Mouse (Mus musculus) left cerebral cortex, postnatal 10 days (tissue): ENCODE measurements around the gene Ubash3b. TPM values are rescaled to one million over a fixed set of nuclear protein-coding genes. Genes with fewer than 3 reads are reported as not detected.

ENCODE experiments used
- DNase-seq, 2 experiments: peaks; one replicate each; pipeline ENCODE4 v3.0.0; 2021 to 2022; ENCODE audit warnings: low spot score in 2 of 2, mixed read lengths in 1 of 2; ENCODE audit errors: extremely low spot score in 1 of 2
- intact Hi-C: fragments of 180-260 bp; cut with DNase I; formaldehyde crosslinking; loops from one replicate; pipeline ENCODE4 v1.15.1; 2025
- total RNA-seq, 2 experiments: library from RNA; stranded (reverse); gene quantifications; 2 replicates each; pipeline ENCODE4 v1.2.3; 2021

Ubash3b gene
- total RNA-seq, 2 experiments from 2014 or later: 30.4 to 31.7 TPM

DNA sequence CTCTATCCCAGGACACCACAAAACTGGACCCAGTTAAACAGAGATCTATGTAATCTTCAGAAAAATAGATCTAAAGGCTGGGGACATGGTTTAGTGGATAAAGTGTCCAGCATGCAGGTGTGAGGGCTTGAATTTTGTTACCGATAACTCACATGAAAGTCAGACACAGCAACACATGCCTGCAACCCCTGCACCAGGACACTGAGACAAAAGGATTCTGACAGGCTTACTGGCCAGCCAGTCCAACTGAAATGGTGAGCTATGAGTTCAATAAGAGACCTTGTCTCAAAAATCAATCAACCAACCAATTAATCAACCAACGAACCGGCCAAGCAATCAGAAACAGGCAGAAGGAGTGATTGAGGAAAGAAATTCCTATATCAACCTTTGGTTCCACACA, 177.7 kb downstream of the Ubash3b start:
- DNase-seq: no peak
- intact Hi-C loops: no loop called here

DNA sequence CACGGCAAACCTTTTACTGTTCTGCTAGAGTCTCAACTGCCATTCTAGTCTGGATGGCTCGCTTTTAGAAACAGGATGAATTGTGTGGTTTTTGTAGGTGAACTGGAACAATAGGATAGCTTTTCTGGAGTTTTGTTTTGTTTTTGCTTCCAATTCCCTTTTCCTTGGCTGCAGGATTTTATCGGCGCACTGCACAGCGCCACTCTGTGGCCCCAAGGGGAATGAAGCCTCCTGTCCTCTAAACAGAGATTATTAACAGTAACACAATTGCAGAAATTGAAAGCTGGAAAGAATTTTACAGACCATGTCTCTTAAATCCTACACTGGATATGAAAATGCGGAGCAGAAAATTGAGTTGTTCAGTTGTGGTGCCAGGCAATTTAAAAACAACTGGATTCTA, 179.0 kb downstream of the Ubash3b start:
- DNase-seq: no peak
- intact Hi-C loops: loop anchor here (1.0 kb wide), 1 partner anchor 148 kb away; no protein-coding TSS in a partner anchor

DNA sequence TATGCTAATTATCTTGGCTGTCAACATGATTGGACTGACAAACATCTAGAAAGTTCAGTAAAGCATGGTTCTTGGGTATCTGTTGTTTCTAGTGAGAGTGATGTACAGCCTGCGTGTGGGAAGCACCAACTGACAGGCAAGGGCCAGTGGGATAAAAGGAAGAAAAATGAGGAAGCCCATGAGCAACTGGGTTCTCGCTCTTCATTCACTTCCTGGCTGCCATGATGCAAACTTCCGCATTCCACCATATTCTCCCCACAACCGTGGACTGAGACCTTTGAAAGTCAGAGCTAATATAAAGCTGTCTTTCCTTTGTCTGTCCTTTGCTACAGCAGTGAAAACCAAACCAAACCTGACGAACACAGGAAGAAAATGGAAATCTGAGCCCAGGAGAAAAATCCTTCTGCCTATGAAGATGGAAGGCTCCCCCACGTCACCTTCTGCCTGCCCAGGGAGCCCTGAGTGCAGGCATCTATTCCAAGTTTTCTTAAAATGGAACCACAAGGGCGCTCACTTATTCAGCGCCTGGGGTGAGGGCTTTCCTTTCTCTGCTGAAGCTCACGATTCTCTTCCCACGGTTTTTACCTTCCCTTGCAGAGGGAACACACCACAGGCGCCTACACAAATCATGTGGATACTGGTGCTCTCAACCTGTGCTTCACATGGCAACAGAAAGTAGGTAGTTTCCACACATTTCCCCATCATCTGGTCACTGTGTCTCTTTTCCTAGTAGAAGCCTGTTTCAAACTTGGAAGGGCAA, 187.3 kb downstream of the Ubash3b start:
- DNase-seq: no peak
- intact Hi-C loops: no loop called here

DNA sequence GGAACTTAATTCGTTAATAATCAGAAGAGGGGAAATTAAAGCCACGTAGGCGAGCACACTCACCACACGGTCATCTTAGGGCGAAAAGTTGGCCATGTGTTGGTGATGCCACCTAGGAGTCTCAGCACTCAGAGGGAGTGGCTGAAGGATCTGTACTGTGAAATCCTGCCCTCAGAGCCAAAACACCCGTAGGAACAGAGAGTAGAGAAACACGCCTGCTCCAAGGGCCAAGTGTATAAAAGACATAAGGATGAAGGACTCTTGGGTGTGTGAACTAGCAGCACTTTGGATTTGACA, 197.1 kb downstream of the Ubash3b start:
- intact Hi-C loops: no loop called here

DNA sequence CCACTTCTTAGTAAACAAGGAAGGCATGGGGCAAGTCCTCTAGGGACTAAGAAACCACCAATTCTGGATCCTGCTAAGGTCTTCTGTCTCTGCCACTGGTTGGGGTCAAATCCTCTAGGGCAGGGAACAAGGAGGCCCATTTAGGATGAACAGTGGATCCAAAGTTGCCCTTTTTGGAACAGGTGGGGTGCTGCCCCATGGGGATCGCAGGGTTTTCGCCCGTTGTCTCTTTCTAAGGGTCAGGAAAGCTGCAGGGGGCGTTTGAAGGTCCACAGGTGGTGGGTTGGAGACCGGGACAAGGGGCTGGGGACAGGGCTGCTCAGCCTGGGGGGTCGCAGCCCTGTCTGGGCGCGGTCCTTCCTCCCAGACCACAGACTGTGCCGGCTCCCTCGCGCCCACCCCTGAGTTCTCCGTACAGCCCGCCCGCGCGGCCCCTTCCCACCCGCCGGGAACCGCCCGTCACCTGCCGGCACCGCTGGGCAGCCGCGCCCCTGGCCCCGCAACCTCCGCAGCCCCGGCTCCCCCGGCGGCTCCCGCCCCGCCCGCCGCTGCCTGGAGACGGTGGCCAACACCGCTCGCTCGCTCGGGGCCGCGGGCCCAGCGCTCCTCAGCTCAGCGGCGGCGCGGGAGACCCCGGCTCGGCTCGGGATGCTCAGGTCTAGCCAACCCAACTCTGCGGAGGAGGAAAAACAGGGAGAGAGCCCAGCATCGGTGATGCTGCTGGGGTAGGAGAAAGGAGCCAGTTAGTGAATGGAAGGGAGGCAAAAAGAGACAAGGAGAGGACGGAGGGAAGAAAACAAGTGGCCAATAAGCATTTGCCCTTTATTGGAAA, 197.7 kb downstream of the Ubash3b start, which contains the start of gene Jhy:
Jhy (minus strand) TSS at position 533 of the 832 bp plus-strand sequence.
- DNase-seq: peak in 1 of 2 experiments; percentile 29
- intact Hi-C loops: no loop called here

More for the DNA sequence above, 197.1 kb downstream of the Ubash3b start:
- no peak for DNase-seq

DNA sequence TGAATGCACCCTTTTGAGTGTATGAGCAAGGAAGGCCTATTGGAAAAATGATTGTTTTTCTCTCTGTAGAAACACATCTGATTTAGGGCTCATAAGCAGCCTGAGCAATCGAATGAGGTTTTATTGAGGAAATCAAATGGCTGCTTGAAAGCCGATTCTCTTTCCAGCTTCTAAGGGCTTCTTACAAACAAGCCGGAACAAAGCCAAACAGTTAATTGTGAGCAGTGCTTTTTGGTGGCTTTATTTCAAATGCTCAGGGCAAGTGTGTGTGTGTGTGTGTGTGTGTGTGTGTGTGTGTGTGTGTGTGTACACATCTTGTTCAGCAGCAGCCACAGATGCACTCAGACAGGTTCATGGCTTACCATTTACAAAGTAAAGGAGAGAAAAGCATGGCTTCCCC, 200.1 kb downstream of the Ubash3b start:
- intact Hi-C loops: no loop called here
- no peak for DNase-seq

Other genes starting within 250 kb of the Ubash3b start
- gene Jhy, start 197.6 kb downstream of the Ubash3b start, total RNA-seq: under 1 TPM; 0.21 to 0.73 TPM
- under 1 TPM in 1 of 2 experiments, not detected in 1; 0.10 TPM for gene Crtam, start 157.1 kb downstream of the Ubash3b start, total RNA-seq